Mouse (Mus musculus): ENCODE measurements around the gene Brap. TPM values are rescaled to one million over a fixed set of nuclear protein-coding genes. Genes with fewer than 3 reads are reported as not detected.
"Not testable (repeated sequence)": the region's sequence is repeated elsewhere in the genome, so short reads cannot be mapped to it uniquely, and the experiment has no call there.

Brap gene
- 40.9 TPM for polyA plus RNA-seq (2012; fragmentation: generic; extraction: Trizol)

DNA sequence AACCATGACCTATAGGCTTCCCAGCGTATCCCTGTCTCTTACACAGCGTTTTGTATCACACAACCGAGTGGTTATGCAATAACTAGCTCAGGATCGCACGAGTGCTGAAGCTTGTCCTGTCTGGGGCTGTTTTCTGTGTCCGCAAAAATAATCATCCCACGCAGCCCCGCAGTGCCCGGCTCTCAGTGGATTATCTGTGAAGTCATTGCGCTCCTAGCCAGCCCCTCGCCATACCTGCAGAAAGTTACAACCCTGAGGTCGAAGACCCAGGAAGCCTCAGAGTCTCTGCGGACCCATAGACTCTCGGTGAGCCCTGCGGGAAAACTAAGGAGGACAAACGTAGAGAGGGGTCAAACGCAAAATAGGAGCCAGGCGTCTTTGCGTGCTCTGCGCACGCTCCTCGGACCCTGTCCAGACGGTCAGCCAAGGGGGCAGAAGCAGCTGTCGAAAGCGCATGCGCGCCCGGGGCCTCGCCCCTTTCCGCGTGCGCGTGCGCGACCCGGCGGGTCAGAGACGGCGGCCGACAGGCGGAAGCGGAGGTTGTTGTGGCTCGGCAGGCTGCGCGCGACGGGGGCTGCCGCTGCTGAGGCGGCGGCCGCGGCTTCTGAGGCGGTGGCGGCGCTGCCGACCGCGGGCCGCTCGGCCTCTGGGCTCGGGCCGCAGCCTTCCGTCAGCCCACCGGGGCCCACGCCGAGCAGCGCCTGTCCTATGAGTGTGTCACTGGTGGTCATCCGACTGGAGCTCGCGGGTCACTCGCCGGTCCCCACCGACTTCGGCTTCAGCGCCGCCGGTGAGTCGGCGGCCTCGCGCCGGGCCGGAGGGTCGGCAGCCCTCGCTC is at the start of gene Brap, which contains the start of gene Acad10:
Brap (plus strand) TSS at position 505 of the 838 bp plus-strand sequence.
Acad10 (minus strand) TSS at position 456 of the 838 bp plus-strand sequence.
- H3ac ChIP-seq (ENCODE audit: control insufficient read depth, insufficient read length) = peak within 1 kb of the TSS; percentile 95
- peak within 1 kb of the TSS; percentile 74 for H3K4me3 ChIP-seq
- H3K4me2 ChIP-seq (ENCODE audit: low read depth) = peak within 1 kb of the TSS; percentile 85
- TF ChIP-seq POLR2AphosphoS2 (IDR thresholded peaks at IDR 0.05; ENCODE audit: insufficient read length, low read depth) (peak; percentile 93), REST (IDR thresholded peaks at IDR 0.05; ENCODE audit: insufficient read depth, insufficient read length) (no peak), USF1 (IDR thresholded peaks at IDR 0.05; ENCODE audit: low read depth) (no peak), TCF3 (IDR thresholded peaks at IDR 0.05; ENCODE audit: insufficient read length, low read depth) (no peak), SRF (IDR thresholded peaks at IDR 0.05; ENCODE audit: control insufficient read depth, insufficient read length, low read depth) (no peak), MYOD1 (IDR thresholded peaks at IDR 0.05; ENCODE audit: control insufficient read depth in 1 of 3, insufficient read length in 2 of 3, low read depth in 2 of 3) (peak in 2 of 3 experiments; percentile 40 to 59), POLR2A (IDR thresholded peaks at IDR 0.05; ENCODE audit: insufficient read length, low read depth) (peak; percentile 99), MAX (IDR thresholded peaks at IDR 0.05; ENCODE audit: low read depth) (no peak), TCF12 (IDR thresholded peaks at IDR 0.05; ENCODE audit: insufficient read depth, poor library complexity, severe bottlenecking) (no peak), MYOG (IDR thresholded peaks at IDR 0.05; ENCODE audit: control insufficient read depth in 1 of 3, insufficient read depth in 1 of 3, insufficient read length in 2 of 3, low read depth in 2 of 3) (peak in 2 of 3 experiments; percentile 7 to 71), E2F4 (IDR thresholded peaks at IDR 0.05; ENCODE audit: insufficient read depth) (no peak), CEBPB (IDR thresholded peaks at IDR 0.05; ENCODE audit: insufficient read depth, poor library complexity, severe bottlenecking) (0 out of 2 replicates have a peak, but pooled peaks have one; percentile 45)
- peaks cover 16% of the 10 kb centered on the region for H3K36me3 ChIP-seq (ENCODE audit: control insufficient read depth, insufficient read depth)
- peaks cover 24% of the 10 kb centered on the region for H3K79me2 ChIP-seq (ENCODE audit: control insufficient read depth, insufficient read depth)
- H3K27me3 ChIP-seq (ENCODE audit: control insufficient read depth, insufficient read depth, insufficient read length) = no peaks in the 10 kb centered on the region

DNA sequence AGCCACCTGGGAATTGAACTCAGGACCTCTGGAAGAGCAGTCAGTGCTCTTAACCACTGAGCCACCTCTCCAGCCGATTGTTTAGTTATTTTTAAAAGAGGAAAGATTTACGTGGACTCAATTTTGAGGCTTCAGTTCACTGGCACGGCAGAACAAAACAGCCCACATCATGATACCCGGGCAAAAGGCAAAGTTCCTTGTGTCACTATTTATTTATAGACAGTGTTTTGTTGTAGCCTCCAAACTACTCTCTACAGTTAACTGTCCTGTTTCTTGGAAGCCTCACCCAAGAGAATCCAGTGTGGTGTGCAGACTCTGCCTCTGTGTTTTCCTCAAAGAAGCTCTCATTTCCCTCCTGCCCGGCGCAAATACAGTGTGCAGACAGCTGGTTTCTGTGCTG is 48.3 kb upstream of the Brap start:
- TF ChIP-seq POLR2AphosphoS2 (IDR thresholded peaks at IDR 0.05; ENCODE audit: insufficient read length, low read depth) (no peak), MYOD1 (IDR thresholded peaks at IDR 0.05; ENCODE audit: control insufficient read depth in 1 of 3, insufficient read length in 2 of 3, low read depth in 2 of 3) (peak in 1 of 3 experiments; percentile 14)
- Histone ChIP-seq H3K27me3 (ENCODE audit: control insufficient read depth, insufficient read depth, insufficient read length) (no peaks in the 10 kb centered on the region), H3K79me2 (ENCODE audit: control insufficient read depth, insufficient read depth) (no peaks in the 10 kb centered on the region)

DNA sequence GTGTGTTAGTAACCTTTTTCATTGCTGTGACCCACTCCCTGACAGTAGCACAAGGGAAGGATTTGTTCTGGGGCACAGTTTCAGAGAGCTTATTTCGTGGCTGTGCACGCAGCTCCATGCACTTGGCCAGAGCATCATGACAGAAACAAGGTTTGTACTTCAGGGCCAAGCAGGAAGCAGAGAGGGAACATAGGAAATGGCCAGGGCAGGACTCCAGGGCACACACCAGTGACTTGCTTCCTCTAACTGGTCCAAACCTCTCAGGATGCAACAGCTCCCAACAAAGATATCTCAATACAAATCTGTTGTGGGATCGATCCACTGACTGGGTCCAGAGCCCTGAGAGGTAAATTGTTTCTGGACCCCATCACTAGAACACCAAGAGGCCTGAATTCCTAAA is 45.4 kb upstream of the Brap start:
- not testable (repeated sequence) for H3K4me3 ChIP-seq; H3K79me2 ChIP-seq (ENCODE audit: control insufficient read depth, insufficient read depth); H3ac ChIP-seq (ENCODE audit: control insufficient read depth, insufficient read length); H3K27me3 ChIP-seq (ENCODE audit: control insufficient read depth, insufficient read depth, insufficient read length); H3K36me3 ChIP-seq (ENCODE audit: control insufficient read depth, insufficient read depth); H3K4me2 ChIP-seq (ENCODE audit: low read depth)

More for the DNA sequence above, 48.3 kb upstream of the Brap start:
- H3ac ChIP-seq (ENCODE audit: control insufficient read depth, insufficient read length) = no peak overlapping the region
- no peak overlapping the region for H3K4me3 ChIP-seq
- no peak overlapping the region for H3K4me2 ChIP-seq (ENCODE audit: low read depth)
- no peaks in the 10 kb centered on the region for H3K36me3 ChIP-seq (ENCODE audit: control insufficient read depth, insufficient read depth)

DNA sequence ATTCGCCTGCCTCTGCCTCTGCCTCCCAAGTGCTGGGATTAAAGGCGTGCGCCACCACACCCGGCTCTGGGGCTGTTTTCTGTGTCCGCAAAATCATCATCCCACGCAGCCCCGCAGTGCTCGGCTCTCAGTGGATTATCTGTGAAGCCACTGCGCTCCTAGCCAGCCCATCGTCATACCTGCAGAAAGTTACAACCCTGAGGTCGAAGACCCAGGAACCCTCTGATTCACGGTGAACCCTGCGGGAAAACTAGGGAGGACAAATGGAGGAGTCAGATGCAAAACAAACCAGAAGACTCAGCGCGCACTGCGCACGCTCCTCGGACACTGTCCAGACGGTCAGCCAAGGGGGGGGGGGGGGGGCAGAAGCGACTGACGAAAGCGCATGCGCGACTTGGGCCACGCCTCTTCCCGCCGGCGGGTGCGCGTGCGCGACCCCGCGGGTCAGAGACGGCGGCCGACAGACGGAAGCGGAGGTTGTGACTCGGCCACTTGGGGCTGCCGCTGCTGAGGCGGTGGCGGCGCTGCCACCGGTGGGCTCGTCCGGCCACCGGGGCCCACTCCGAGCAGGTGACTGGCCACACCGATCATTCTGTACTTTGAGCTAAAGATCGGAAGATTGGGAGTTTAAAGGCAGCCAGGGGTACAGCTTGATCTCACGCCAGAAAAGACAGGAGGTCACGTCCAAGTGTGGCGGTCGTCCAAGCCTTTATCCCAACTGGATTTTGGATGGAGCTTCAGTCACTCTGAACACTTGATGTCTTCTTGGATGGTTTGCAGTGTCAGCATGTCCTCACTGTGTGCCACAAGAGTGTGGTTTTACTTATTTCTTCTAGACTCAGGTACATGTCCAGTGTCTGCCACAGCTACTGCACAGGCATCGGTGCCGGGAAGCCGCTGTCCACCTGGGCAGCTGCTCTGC is 41.5 kb upstream of the Brap start, which contains the start of gene Acad12:
Acad12 (minus strand) TSS at position 347 of the 922 bp plus-strand sequence.
- TF ChIP-seq TCF12 (IDR thresholded peaks at IDR 0.05; ENCODE audit: insufficient read depth, poor library complexity, severe bottlenecking) (no peak), USF1 (IDR thresholded peaks at IDR 0.05; ENCODE audit: low read depth) (no peak), E2F4 (IDR thresholded peaks at IDR 0.05; ENCODE audit: insufficient read depth) (no peak), MYOD1 (IDR thresholded peaks at IDR 0.05; ENCODE audit: control insufficient read depth in 1 of 3, insufficient read length in 2 of 3, low read depth in 2 of 3) (peak in 1 of 3 experiments; percentile 45), MAX (IDR thresholded peaks at IDR 0.05; ENCODE audit: low read depth) (no peak), TCF3 (IDR thresholded peaks at IDR 0.05; ENCODE audit: insufficient read length, low read depth) (no peak), REST (IDR thresholded peaks at IDR 0.05; ENCODE audit: insufficient read depth, insufficient read length) (peak; percentile 35), MYOG (IDR thresholded peaks at IDR 0.05; ENCODE audit: control insufficient read depth in 1 of 3, insufficient read depth in 1 of 3, insufficient read length in 2 of 3, low read depth in 2 of 3) (no peak), CEBPB (IDR thresholded peaks at IDR 0.05; ENCODE audit: insufficient read depth, poor library complexity, severe bottlenecking) (no peak), SRF (IDR thresholded peaks at IDR 0.05; ENCODE audit: control insufficient read depth, insufficient read length, low read depth) (no peak), POLR2A (IDR thresholded peaks at IDR 0.05; ENCODE audit: insufficient read length, low read depth) (peak; percentile 100), POLR2AphosphoS2 (IDR thresholded peaks at IDR 0.05; ENCODE audit: insufficient read length, low read depth) (peak; percentile 100)
- peak within 1 kb of the TSS; percentile 78 for H3K4me3 ChIP-seq

More for the DNA sequence above, 41.5 kb upstream of the Brap start, which contains the start of gene Acad12:
- Histone ChIP-seq H3ac (ENCODE audit: control insufficient read depth, insufficient read length) (peak within 1 kb of the TSS; percentile 11), H3K27me3 (ENCODE audit: control insufficient read depth, insufficient read depth, insufficient read length) (no peaks in the 10 kb centered on the region), H3K79me2 (ENCODE audit: control insufficient read depth, insufficient read depth) (peaks cover 7% of the 10 kb centered on the region), H3K4me2 (ENCODE audit: low read depth) (peak within 1 kb of the TSS; percentile 85), H3K36me3 (ENCODE audit: control insufficient read depth, insufficient read depth) (no peaks in the 10 kb centered on the region)

Data from myocyte (in vitro differentiated cells).